Mouse (Mus musculus): ENCODE results near the gene Tmcc1.
A peak's percentile ranks its signal among the peaks of the same experiment; 100 is the strongest.
"Not testable (repeated sequence)": the region's sequence is repeated elsewhere in the genome, so short reads cannot be mapped to it uniquely, and the experiment has no call there.

Gene Tmcc1

GRCm38 (mm10) chr6:116074892-116075291, 118.4 kb downstream of the Tmcc1 start:
- no peak for DNase-seq (ENCODE audit: low spot score)

GRCm38 (mm10) chr6:116073610-116074009, 119.7 kb downstream of the Tmcc1 start:
- DNase-seq (ENCODE audit: low spot score): no peak

DNA sequence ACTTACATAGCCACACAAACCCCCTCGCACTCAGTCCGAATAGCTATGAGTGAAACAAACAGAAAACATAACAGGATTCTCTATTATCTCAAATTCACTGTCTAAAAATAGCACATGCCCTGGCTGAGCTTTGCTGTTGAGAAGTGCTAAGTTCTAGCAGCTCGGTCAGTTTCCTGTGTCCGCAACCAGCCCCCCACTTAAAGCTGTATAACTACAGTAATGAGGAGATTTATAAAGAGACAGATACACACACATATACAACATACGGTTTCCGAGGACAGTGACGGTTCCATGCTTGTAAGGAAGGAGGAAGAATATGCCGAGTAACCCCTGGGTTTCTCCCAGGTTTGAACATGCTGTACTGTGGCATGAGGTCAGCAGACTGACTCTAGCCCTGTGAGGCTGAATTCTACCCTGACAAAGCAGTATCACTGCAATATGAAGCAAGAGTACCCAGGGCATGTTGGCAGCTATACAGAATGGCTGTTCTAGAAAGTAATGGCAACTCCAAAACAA, 120.5 kb downstream of the Tmcc1 start:
- no peak for DNase-seq (ENCODE audit: low spot score)

GRCm38 (mm10) chr6:116072221-116072745, 121.0 kb downstream of the Tmcc1 start:
- DNase-seq (ENCODE audit: low spot score): no peak

DNA sequence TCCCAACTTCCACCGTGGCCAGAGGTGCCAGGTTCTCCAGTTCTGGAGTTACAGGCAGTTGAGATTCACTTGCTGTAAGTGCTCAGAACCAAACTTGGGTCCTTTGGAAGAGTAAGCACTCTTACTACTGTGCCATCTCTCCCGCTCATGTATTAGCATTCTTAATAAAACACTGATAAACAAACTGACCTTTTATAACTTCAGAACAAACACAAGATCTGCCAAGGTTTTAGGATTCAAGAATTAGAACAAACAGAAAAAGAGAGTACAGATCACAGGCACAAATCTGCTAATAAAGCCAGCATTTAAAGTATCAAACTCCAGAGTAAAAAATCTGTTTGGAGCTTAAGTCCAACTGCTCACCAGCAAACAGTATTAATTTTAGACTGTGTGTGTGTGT, 121.5 kb downstream of the Tmcc1 start:
- DNase-seq (ENCODE audit: low spot score): no peak

- no peak for DNase-seq (ENCODE audit: low spot score)
These were observed 122.7 kb downstream of the Tmcc1 start for GRCm38 (mm10) chr6:116070558-116070957.

- DNase-seq (ENCODE audit: low spot score): no peak
These were observed 129.8 kb downstream of the Tmcc1 start for GRCm38 (mm10) chr6:116063516-116063915.

DNA sequence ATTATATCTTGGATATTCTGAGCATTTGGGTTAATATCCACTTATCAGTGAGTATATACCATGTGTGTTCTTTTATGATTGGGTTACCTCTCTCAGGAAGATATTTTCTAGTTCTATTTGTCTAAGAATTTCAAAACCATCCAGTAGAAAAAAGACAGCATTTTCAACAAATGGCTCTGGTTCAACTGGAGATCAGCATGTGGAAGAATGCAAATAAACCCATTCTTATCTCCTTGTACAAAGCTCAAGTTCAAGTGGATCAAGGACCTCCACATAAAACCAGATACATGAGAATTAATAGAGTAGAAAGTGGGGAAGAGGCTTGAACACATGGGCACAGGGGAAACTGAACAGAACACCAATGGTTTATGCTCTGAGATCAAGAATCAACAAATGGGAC, 133.7 kb downstream of the Tmcc1 start:
- DNase-seq (ENCODE audit: low spot score): not testable (repeated sequence)

DNA sequence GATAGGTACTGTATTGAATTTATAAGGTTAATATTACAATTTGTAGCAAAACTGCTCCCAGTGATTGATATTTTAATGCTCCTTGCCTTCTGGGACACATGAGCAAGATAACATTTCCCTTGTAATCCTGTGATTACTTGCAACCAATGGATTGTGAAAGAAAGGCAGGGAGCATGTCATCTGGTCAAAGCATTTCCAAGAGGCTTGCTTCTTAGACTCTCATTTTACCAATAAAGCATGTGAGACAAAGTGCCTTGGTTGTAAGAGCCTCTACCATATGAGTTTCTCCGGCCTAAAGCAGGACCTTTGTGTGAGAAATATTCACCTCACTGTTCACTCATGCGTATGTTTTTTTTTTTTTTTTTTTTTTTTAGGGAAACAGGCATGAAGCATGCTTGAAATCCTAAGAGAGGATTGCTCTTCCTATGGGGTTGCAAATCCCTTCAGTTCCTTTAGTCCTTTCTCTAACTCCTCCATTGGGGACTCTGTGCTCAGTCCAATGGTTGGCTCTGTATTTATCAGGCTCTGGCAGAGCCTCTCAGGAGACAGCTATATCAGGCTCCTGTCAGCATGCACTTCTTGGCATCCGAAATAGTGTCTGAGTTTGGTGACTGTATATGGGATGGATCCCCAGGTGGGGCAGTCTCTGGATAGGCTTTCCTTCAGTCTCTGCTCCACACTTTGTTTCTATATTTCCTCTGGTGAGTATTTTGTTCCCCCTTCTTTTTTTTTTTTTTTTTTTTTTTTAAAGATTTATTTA, 134.6 kb downstream of the Tmcc1 start:
- DNase-seq (ENCODE audit: low spot score): no peak

- DNase-seq (ENCODE audit: low spot score): no peak
These were observed 136.5 kb downstream of the Tmcc1 start for GRCm38 (mm10) chr6:116056676-116057264.

- DNase-seq (ENCODE audit: low spot score): no peak
These were observed 137.5 kb downstream of the Tmcc1 start for GRCm38 (mm10) chr6:116055766-116056165.

- no peak for DNase-seq (ENCODE audit: low spot score)
These were observed 138.2 kb downstream of the Tmcc1 start for GRCm38 (mm10) chr6:116055001-116055471.

- DNase-seq (ENCODE audit: low spot score): no peak
These were observed 145.4 kb downstream of the Tmcc1 start for GRCm38 (mm10) chr6:116047896-116048295.

DNA sequence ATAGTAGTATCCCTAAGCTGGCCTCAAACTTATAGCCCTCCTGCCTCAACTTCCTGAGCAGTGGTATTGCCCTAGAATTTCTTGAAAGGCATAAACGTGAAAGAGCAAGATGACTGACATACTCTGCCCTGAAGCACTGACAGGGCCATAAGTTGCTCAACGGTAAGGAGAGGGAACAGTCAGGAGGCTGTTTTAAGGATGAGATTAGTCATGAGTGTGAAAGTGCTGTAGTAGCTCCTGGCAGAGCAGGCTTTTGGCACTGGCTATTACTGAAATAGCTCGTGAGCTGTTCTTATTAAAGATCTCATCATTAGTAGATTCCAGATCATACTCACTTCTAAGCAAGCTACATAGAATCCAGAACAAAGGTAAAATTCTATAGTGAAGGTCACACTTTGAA, 145.9 kb downstream of the Tmcc1 start:
- DNase-seq (ENCODE audit: low spot score): no peak

DNA sequence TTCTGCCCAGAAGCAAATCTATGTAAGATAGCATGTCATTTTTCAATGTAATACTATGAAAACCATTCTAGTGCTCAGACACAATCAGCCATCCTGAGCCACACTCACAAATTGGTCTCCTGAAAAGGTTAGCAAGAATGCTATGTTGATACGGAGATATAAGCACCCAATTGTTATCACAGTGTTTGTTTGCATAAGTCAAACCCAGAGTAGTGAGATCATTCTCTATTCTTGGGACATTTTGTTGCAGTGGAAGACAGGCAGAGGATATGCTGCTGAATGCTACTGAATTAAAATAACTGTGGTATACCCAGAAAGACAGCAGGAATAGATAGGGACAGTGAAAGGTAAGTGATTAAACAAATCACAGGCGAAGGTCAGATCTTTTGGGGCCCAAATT, 149.2 kb downstream of the Tmcc1 start:
- no peak for DNase-seq (ENCODE audit: low spot score)

DNA sequence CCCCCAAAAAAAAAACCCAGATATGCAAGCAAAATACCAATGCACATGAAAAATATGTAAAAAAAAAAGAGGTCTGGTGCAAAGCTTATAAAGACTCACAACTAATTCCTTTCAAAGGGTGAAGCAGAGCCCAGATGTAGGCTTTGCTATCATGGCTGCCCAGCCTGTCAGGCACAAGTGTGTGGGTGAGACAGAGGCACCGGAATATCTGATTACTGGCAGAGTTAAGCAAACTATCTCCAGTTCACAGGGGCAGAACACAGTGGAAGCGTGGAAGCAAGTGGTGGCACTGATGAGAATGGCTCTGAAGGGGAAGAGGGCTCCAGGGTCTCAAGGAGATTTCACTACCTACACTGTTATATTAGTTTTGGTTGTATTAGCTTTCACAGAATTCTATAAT, 155.1 kb downstream of the Tmcc1 start:
- DNase-seq (ENCODE audit: low spot score): peak; percentile 21

DNA sequence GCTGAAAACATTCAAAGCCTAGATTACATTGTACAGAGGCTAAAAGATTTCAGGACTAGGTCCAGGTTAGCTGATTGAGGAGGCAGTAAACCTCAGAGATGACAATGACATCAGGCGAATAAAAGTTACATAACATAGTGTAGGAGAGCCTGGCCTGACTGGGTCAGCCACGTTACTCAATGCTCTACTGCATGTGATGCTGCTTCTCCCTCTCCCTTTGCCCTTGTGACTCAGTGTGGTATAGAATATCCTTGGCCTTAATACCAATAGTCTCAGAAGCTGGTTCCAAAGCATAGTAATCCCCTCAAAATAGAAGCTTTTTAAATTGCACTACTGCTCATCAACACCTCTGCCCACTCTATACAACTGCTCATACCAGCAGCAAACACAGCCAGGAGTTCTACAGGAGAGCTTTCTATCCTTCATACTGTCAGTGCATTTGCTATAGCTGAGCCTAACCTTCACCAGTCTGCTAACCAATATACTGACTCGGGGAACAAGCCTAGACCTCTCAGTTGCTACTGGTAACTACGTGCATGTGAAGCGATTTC, 155.9 kb downstream of the Tmcc1 start:
- DNase-seq (ENCODE audit: low spot score): no peak

DNA sequence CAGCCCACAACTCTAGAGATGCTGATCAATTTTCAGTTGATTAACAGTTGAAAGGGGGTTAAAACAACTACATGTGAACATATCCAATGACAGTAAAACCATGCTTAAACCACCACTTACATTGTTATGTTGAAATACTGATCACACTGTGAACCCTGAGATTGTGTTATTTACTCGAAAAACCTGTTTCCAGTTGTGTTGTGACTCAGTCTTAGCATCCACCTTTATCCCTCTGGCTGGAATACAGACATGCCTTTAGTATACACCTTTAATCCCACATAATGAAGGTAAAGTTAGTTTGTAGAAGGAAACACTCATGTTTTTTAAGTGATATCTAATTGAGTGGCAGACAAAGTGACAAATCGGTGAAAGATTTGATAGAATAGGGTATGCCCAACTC, 156.7 kb downstream of the Tmcc1 start:
- no peak for DNase-seq (ENCODE audit: low spot score)

DNA sequence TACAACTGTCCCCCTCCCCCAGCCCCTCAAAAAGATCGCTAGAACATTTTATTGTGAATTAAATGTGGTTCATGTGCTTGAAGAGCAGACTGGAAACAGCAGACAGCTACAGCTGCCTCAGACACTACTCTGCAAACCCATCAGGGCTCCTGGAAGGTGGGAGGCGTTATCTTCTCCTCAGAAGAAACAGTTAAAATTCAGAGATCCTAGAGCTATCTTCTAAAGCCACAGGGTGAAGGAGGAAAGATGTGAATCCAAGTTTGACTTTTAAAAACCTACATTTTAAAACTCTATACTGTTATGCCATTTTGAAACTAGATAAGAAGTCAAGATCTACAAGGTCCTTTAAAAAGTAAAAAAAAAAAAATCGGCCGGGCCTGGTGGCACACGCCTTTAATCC, 162.2 kb downstream of the Tmcc1 start:
- DNase-seq (ENCODE audit: low spot score): no peak

- DNase-seq (ENCODE audit: low spot score): no peak
These were observed 168.6 kb downstream of the Tmcc1 start for GRCm38 (mm10) chr6:116024666-116025065.

DNA sequence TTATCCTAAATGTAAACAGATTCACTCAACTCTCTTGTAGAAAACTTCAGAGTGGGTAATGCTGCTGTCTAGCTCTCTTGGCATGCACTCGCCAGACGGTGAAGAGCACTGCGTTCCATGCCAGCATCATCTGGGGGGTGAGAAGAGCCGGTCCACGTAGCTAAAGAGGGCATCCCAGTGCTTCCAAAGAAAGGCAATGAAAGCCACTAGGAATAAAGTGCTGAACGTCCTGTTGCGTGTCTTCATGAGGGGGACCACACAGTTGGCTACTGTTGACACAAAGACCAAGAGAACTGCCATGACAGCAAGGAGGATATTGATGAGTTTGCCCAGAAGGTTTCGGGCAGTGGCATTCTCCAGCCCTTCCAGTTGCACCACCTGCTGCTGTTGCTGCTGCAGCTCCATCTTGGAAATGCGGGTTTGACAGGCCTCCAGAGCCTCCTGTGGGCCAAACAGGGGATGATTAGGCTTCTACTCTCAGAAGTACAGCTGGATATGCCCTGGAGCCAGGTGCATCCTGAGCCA, 171.3 kb downstream of the Tmcc1 start:
- no peak for DNase-seq (ENCODE audit: low spot score)

GRCm38 (mm10) chr6:116015902-116016301, 177.4 kb downstream of the Tmcc1 start:
- DNase-seq (ENCODE audit: low spot score): no peak

GRCm38 (mm10) chr6:116014111-116014510, 179.2 kb downstream of the Tmcc1 start:
- DNase-seq (ENCODE audit: low spot score): no peak

Measured in c-Kit-positive CD71-positive TER-119-positive erythroid progenitor cells, embryonic 14.5 days (primary cell).